Mouse (Mus musculus) hindbrain, postnatal 0 days (tissue): ENCODE data around the gene Stard7. TPM values are rescaled to one million over a fixed set of nuclear protein-coding genes. Genes with fewer than 3 reads are reported as not detected.

Experiments used
- ATAC-seq: fragments of 200-750 bp; cut with Nextera tagmentation; 2 replicates; pipeline ENCODE4 v1.8.0; 2017; ENCODE audit warnings: mild to moderate bottlenecking, moderate TSS enrichment, moderate library complexity
- DNase-seq: peaks from one replicate; pipeline ENCODE4 v3.0.0-alpha.2; 2015; ENCODE audit warnings: low spot score
- H3K27ac ChIP-seq: fragments of 300-500 bp; sonication (generic); 2 replicates; pipeline ENCODE4 v1.5.1; 2014; ENCODE audit warnings: mild to moderate bottlenecking
- H3K27me3 ChIP-seq: fragments of 300-500 bp; sonication (generic); 2 replicates; pipeline ENCODE4 v1.6.1; 2014; ENCODE audit warnings: low read length, mixed read lengths; ENCODE audit not compliant: insufficient read depth
- H3K36me3 ChIP-seq: fragments of 300-500 bp; sonication (generic); 2 replicates; pipeline ENCODE4 v1.6.1; 2014; ENCODE audit warnings: low read length, mixed read lengths; ENCODE audit not compliant: insufficient read depth
- H3K4me1 ChIP-seq: fragments of 300-500 bp; sonication (generic); 2 replicates; pipeline ENCODE4 v1.6.1; 2014; ENCODE audit warnings: antibody characterized with exemption, low read length, mixed read lengths; ENCODE audit not compliant: insufficient read depth
- H3K4me2 ChIP-seq: fragments of 300-500 bp; sonication (generic); 2 replicates; pipeline ENCODE4 v1.6.1; 2014; ENCODE audit warnings: low read depth, mild to moderate bottlenecking, low read length, moderate library complexity, mixed read lengths
- H3K4me3 ChIP-seq: fragments of 300-500 bp; sonication (generic); 2 replicates; pipeline ENCODE4 v1.5.1; 2014; ENCODE audit warnings: low read length
- H3K9ac ChIP-seq: fragments of 300-500 bp; sonication (generic); replicated peaks from 2 replicates; pipeline ENCODE4 v1.6.1; 2014; ENCODE audit warnings: mild to moderate bottlenecking, low read length, moderate library complexity, mixed read lengths
- H3K9me3 ChIP-seq: fragments of 300-500 bp; sonication (generic); 2 replicates; pipeline ENCODE4 v1.6.1; 2016; ENCODE audit warnings: low read length, mixed read lengths
- CTCF ChIP-seq: IDR thresholded peaks from 2 replicates; pipeline ENCODE4 v1.5.1; 2016; ENCODE audit warnings: antibody characterized with exemption, control low read depth, low read depth
- WGBS: fragments of 180-500 bp; shearing (Covaris S2); extraction: QIAGEN DNeasy Blood & Tissue Kit; methylation state at CpG from one replicate; pipeline ENCODE4 v1.1.7; 2014; 5-methylcytosine and 5-hydroxymethylcytosine counted together
- polyA plus RNA-seq: library from polyadenylated mRNA; unstranded; fragments of >200 nt; fragmentation: Nextera tagmentation; extraction: Ambion mirVana; gene quantifications from 2 replicates; pipeline ENCODE4 v1.2.1, GENCODE M21; 2015
- total RNA-seq: library from RNA; depleted of rRNA; stranded (reverse); fragments of >200 nt; gene quantifications from 2 replicates; pipeline ENCODE4 v1.2.3, GENCODE M21; 2014

Gene Stard7
- total and polyA plus RNA-seq, 2 experiments from 2014 or later: 94.3 to 142 TPM

DNA sequence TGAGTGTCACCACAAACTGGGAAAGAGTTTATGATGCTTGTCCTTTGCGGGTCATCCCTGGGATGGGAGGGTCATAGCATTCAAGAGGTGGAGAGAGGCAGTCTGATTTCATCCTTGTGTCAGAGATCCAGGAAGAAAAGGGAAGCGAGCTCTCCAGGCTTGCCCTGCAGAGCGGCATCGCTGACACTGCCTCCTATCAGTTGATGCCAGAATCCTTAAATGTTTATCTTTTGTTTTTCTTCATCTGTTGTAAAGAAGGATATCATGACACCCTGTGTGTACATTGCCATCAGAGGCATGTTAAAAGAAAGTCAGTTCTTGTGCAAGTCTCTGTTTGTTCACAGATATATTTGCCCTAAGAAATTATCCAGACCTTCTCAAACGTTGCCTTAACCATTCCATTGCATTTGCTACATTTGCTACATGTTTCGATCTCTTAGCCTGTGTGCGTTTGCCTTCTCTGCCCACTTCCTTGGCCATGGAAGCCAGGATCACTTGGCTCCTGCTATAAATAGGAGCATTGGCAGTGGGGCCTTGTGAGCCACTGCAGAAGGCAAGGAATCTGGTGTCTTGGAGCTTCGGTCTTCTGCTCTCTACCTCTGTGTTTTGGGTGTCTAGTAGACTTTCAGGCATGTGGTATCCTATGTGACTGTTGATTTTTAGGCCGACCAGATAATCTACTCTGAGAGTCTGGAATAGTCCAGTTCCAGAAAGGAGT lies 19.6 kb upstream of the Stard7 start:
- no peak overlapping the region for H3K9ac ChIP-seq
- no peak for TF ChIP-seq CTCF
- no peak overlapping the region for H3K4me3 ChIP-seq
- no peak overlapping the region for H3K4me2 ChIP-seq
- H3K9me3 ChIP-seq: no peaks in the 10 kb centered on the region
- WGBS: 93% methylated on average over 9 of the region's 9 CpGs
- no peaks in the 10 kb centered on the region for H3K27me3 ChIP-seq
- DNase-seq (no peak), ATAC-seq (no peak)
- H3K4me1 ChIP-seq: peaks cover 15% of the 10 kb centered on the region
- peaks cover 3% of the 10 kb centered on the region; the same call in 1 of the 2 replicates for H3K36me3 ChIP-seq
- H3K27ac ChIP-seq: no peak overlapping the region

DNA sequence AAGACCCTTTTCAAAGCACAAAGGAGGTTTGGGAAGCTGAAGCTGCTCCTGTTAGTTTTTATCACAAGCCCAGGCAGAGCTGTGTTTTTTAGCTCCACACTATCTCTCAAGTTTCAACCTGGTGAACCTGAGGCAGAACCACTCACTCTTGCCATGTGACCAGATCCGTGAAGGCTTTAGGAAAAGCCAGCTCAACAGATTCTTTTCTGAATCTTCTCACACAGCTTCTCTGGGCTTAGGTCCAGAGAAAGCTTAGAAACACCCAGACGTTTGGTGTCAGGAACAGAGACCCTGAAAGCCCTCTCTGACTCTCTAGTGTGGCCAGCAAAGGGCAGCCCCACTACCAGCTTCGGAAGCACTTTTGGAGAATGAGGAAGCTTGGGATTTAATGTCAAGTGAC lies 18.6 kb upstream of the Stard7 start:
- Histone ChIP-seq H3K4me1 (peaks cover 13% of the 10 kb centered on the region), H3K4me3 (no peak overlapping the region), H3K4me2 (no peak overlapping the region), H3K27me3 (no peaks in the 10 kb centered on the region), H3K27ac (no peak overlapping the region), H3K9me3 (no peaks in the 10 kb centered on the region), H3K9ac (no peak overlapping the region), H3K36me3 (peaks cover 7% of the 10 kb centered on the region; the same call in 1 of the 2 replicates)
- no peak for TF ChIP-seq CTCF
- 57% methylated on average over 3 of the region's 3 CpGs for WGBS
- DNase-seq (no peak), ATAC-seq (no peak)

GRCm38 (mm10) chr2:127251880-127252527 lies 18.0 kb upstream of the Stard7 start:
- no peak for TF ChIP-seq CTCF
- no peaks in the 10 kb centered on the region for H3K9me3 ChIP-seq
- H3K9ac ChIP-seq: no peak overlapping the region
- H3K36me3 ChIP-seq: peaks cover 13% of the 10 kb centered on the region
- DNase-seq (no peak), ATAC-seq (no peak)
- H3K4me3 ChIP-seq: no peak overlapping the region
- H3K27ac ChIP-seq: no peak overlapping the region
- H3K4me1 ChIP-seq: peaks cover 7% of the 10 kb centered on the region
- H3K27me3 ChIP-seq: no peaks in the 10 kb centered on the region
- no peak overlapping the region for H3K4me2 ChIP-seq
- 73% methylated on average over 3 of the region's 3 CpGs for WGBS

GRCm38 (mm10) chr2:127252787-127253186 lies 17.2 kb upstream of the Stard7 start:
- ATAC-seq: no peak
- WGBS: 81% methylated on average over 5 of the region's 5 CpGs

DNA sequence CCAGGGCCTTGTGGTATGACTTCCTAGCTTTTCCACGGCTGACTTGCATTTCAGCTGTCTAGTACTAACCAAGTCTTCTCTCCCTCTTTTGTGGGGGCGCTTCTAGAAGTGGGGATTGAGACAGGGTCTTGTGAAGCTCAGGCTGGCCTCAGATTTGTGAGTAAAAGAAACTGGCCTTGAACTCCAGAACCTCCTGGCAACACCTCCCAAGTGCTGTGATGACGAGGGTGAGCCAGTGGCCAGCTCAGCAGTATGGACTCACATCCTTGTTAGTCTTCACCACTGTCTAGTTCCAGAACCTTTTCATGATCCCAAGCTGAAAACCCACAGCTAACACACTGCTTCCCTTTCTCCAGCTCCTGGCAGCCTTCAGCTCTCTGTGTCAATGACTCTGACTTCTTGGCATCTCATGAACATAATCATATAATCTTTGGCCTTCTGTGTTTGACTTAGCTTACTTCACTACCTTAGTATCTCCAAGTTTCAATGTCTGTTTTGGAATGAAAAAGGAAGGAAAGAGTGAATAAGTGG lies 15.3 kb upstream of the Stard7 start:
- no peak overlapping the region for H3K27ac ChIP-seq
- no peak overlapping the region for H3K9ac ChIP-seq
- no peak for DNase-seq
- no peak for TF ChIP-seq CTCF
- 86% methylated on average over 3 of the region's 3 CpGs for WGBS
- no peaks in the 10 kb centered on the region for H3K27me3 ChIP-seq
- no peak overlapping the region for H3K4me2 ChIP-seq
- peaks cover 36% of the 10 kb centered on the region for H3K36me3 ChIP-seq
- H3K4me1 ChIP-seq: 0 out of 2 replicates have a peak, but pooled peaks cover under 1% of the 10 kb centered on the region
- no peaks in the 10 kb centered on the region for H3K9me3 ChIP-seq
- H3K4me3 ChIP-seq: no peak overlapping the region
- ATAC-seq: no peak

More at GRCm38 (mm10) chr2:127252787-127253186, 17.2 kb upstream of the Stard7 start:
- H3K4me2 ChIP-seq: no peak overlapping the region
- no peak for DNase-seq
- no peaks in the 10 kb centered on the region for H3K27me3 ChIP-seq
- H3K9me3 ChIP-seq: no peaks in the 10 kb centered on the region
- no peak overlapping the region for H3K27ac ChIP-seq
- peaks cover 20% of the 10 kb centered on the region for H3K36me3 ChIP-seq
- TF ChIP-seq CTCF: no peak
- peaks cover 6% of the 10 kb centered on the region for H3K4me1 ChIP-seq
- no peak overlapping the region for H3K4me3 ChIP-seq
- H3K9ac ChIP-seq: no peak overlapping the region

DNA sequence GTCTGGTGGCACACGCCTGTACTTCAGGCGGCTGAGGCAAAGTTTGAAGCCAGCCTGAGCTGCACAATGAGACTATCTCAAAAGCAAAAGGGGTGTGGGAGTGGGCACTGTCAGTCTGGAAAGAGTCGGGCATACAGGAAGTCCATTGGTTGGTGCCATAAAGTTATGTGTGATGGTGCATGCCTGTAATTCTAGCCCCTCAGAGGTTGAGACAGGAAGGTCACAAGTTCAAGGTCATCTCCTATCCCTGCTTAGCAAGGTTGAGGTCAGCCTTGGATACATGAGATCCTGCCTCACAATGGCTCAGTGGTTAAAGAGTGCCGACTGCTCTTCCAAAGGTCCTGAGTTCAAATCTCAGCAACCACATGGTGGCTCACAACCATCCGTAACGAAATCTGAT lies 14.7 kb upstream of the Stard7 start:
- no peak for ATAC-seq
- Histone ChIP-seq H3K4me2 (no peak overlapping the region), H3K9me3 (no peaks in the 10 kb centered on the region), H3K4me1 (no peaks in the 10 kb centered on the region), H3K27me3 (no peaks in the 10 kb centered on the region), H3K9ac (no peak overlapping the region), H3K36me3 (peaks cover 40% of the 10 kb centered on the region), H3K4me3 (no peak overlapping the region), H3K27ac (no peak overlapping the region)
- no peak for DNase-seq
- TF ChIP-seq CTCF: no peak
- 92% methylated on average over 6 of the region's 6 CpGs for WGBS

DNA sequence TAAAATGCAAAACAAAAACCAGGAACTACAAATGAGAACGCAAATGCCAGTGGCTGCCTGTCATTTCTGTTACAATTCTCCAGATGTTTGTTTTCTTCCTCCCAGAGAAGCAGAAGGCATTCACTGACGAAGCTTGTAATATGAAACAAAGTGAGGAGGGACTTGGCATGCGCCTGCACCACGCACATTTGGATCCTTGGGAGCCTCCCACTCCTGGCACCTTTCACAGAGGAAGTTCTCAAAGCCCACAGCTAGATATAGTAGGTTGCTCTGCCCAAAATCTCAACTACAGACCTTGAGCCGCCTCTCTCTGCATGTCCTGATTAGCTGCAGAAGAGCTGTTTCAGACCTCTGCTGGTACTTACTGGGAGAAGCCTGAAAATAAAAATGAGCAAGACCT lies 10.7 kb upstream of the Stard7 start:
- DNase-seq (no peak), ATAC-seq (no peak)
- Histone ChIP-seq H3K9ac (no peak overlapping the region), H3K4me1 (no peaks in the 10 kb centered on the region), H3K4me2 (no peak overlapping the region), H3K27me3 (no peaks in the 10 kb centered on the region), H3K27ac (no peak overlapping the region), H3K4me3 (no peak overlapping the region), H3K36me3 (peaks cover 40% of the 10 kb centered on the region), H3K9me3 (no peaks in the 10 kb centered on the region)
- WGBS: 87% methylated on average over 5 of the region's 5 CpGs
- TF ChIP-seq CTCF: no peak
